21 mouse cellular contexts compared by ENCODE assay signal in genomic region chr4:145250002-145250401, GRCm38 (mm10). TPM values are rescaled to one million over a fixed set of nuclear protein-coding genes. Genes with fewer than 3 reads are reported as not detected.
DNase-seq lines count a peak whose midpoint lies in the region; ATAC-seq and TF ChIP-seq lines count a peak whose summit lies in the region.
"Had no signal": no experiment of that assay in that cellular context is flagged by ENCODE, and none has a peak within 500 bp of the region (broad histone marks: within the 10 kb centered on the region; RNA-seq: fewer than 3 reads in every experiment).

No protein-coding gene starts in this region.

- DNase-seq in heart, adult 11 months = peak; percentile 86
- DNase-seq in heart, postnatal 4 days = no peak
- peak; percentile 58 for DNase-seq in MEL (ENCODE audit: low read depth, low spot score)
- DNase-seq in thymus, postnatal 36 days = peak; percentile 37 to 43
- DNase-seq in cerebellum, adult 2 months = no peak
- DNase-seq in frontal cortex, adult 2 months (ENCODE audit: extremely low spot score in 1 of 2, low spot score in 1 of 2) = no peak
- no peak for DNase-seq in kidney, adult 18-20 months
- DNase-seq: adrenal gland, postnatal 10 days; cerebellum, adult 9-11 months; heart, postnatal 14 days; kidney, adult 2 months; kidney, postnatal 25 days; lung, adult 18-20 months; lung, postnatal 14 days had no signal

- H3K27ac ChIP-seq in MEL (ENCODE audit: control insufficient read depth, low read depth, low read length) = no peak overlapping the region
- H3K27ac ChIP-seq in intestine, embryonic 15.5 days = no peak overlapping the region
- H3K27ac ChIP-seq in cerebellum, adult 2 months (ENCODE audit: insufficient read depth, low read length) = no peak overlapping the region
- H3K27ac ChIP-seq: embryonic facial prominence, embryonic 13.5 days; forebrain, embryonic 15.5 days; hindbrain, embryonic 13.5 days had no signal

- no peak for TF ChIP-seq CTCF in MEL (IDR thresholded peaks at IDR 0.05 in 2 of 3, conservative IDR thresholded peaks at IDR 0.05 in 1 of 3; ENCODE audit: control insufficient read depth in 1 of 3, insufficient read depth in 1 of 3, low read depth in 2 of 3, low read length in 3 of 3, poor library complexity in 1 of 3, severe bottlenecking in 1 of 3)
- TF ChIP-seq CTCF in cerebellum, adult 2 months (IDR thresholded peaks at IDR 0.05; ENCODE audit: borderline replicate concordance, insufficient read depth, low read depth, low read length) = no peak

- H3K27me3 ChIP-seq in MEL (ENCODE audit: control insufficient read depth in 1 of 2, insufficient read depth in 2 of 2, low read length in 2 of 2) = peaks cover 0 to 5% of the 10 kb centered on the region in 2 experiments; a peak in 1 of 4 replicates
- no peaks in the 10 kb centered on the region for H3K27me3 ChIP-seq in intestine, embryonic 15.5 days (replicated peaks)
- H3K27me3 ChIP-seq in cerebellum, adult 2 months (ENCODE audit: control insufficient read depth, insufficient read depth, low read length) = no peaks in the 10 kb centered on the region; the same call in 1 of the 2 replicates

- peaks cover 0 to 5% of the 10 kb centered on the region in 2 experiments; a peak in 2 of 4 replicates for H3K36me3 ChIP-seq in MEL (ENCODE audit: control insufficient read depth in 1 of 2, insufficient read depth in 2 of 2, low read length in 2 of 2)
- no peaks in the 10 kb centered on the region for H3K36me3 ChIP-seq in intestine, embryonic 15.5 days
- H3K36me3 ChIP-seq: embryonic facial prominence, embryonic 13.5 days; forebrain, embryonic 15.5 days; heart, embryonic 12.5 days; hindbrain, embryonic 13.5 days had no signal

- H3K79me2 ChIP-seq in MEL (ENCODE audit: control insufficient read depth, insufficient read depth, low read length, poor library complexity) = no peaks in the 10 kb centered on the region

- no peak for TF ChIP-seq POLR2A in MEL (IDR thresholded peaks at IDR 0.05; ENCODE audit: control insufficient read depth in 1 of 2, insufficient read depth in 1 of 2, low read depth in 1 of 2, low read length in 2 of 2, poor library complexity in 1 of 2)
- TF ChIP-seq POLR2A in cerebellum, adult 2 months (IDR thresholded peaks at IDR 0.05; ENCODE audit: borderline replicate concordance, insufficient read depth, low read length) = no peak

- H3K9ac ChIP-seq in MEL (ENCODE audit: control insufficient read depth, low read depth, low read length, poor library complexity, severe bottlenecking) = no peak overlapping the region
- H3K9ac ChIP-seq in intestine, embryonic 15.5 days = no peak overlapping the region
- H3K9ac ChIP-seq: embryonic facial prominence, embryonic 13.5 days; forebrain, embryonic 15.5 days; heart, embryonic 12.5 days; hindbrain, embryonic 13.5 days had no signal

- ATAC-seq in intestine, embryonic 15.5 days = peak; percentile 41
- ATAC-seq: forebrain, embryonic 15.5 days; midbrain, embryonic 16.5 days had no signal

- H3K4me2 ChIP-seq in intestine, embryonic 15.5 days (replicated peaks) = no peak overlapping the region
- H3K4me2 ChIP-seq: embryonic facial prominence, embryonic 13.5 days; forebrain, embryonic 15.5 days; heart, embryonic 12.5 days; hindbrain, embryonic 13.5 days; liver, embryonic 11.5 days had no signal

- TF ChIP-seq EP300 in MEL (IDR thresholded peaks at IDR 0.05; ENCODE audit: low read depth in 1 of 2, low read length in 2 of 2) = peak; percentile 34 to 54; a peak in 3 of 4 replicates

- no peak for TF ChIP-seq RAD21 in MEL (IDR thresholded peaks at IDR 0.05; ENCODE audit: low read depth, low read length)

- peaks cover 2 to 18% of the 10 kb centered on the region in 2 experiments; a peak in 3 of 4 replicates for H3K4me1 ChIP-seq in MEL (ENCODE audit: control insufficient read depth in 1 of 2, insufficient read depth in 2 of 2, low read length in 2 of 2)
- H3K4me1 ChIP-seq in intestine, embryonic 15.5 days (replicated peaks) = no peaks in the 10 kb centered on the region
- no peaks in the 10 kb centered on the region for H3K4me1 ChIP-seq in cerebellum, adult 2 months (ENCODE audit: control insufficient read depth, insufficient read depth, low read length)

- H3K9me3 ChIP-seq in MEL (replicated peaks; ENCODE audit: insufficient read depth, low read length) = no peaks in the 10 kb centered on the region
- no peaks in the 10 kb centered on the region for H3K9me3 ChIP-seq in intestine, embryonic 15.5 days
- H3K9me3 ChIP-seq: embryonic facial prominence, embryonic 13.5 days; forebrain, embryonic 15.5 days; heart, embryonic 12.5 days; hindbrain, embryonic 13.5 days had no signal

- no peak overlapping the region for H3K4me3 ChIP-seq in MEL (ENCODE audit: control insufficient read depth in 1 of 2, insufficient read depth in 1 of 2, low read depth in 2 of 2, low read length in 2 of 2)
- H3K4me3 ChIP-seq in intestine, embryonic 15.5 days (replicated peaks) = no peak overlapping the region
- H3K4me3 ChIP-seq in cerebellum, adult 2 months (replicated peaks; ENCODE audit: insufficient read depth, low read depth, low read length) = no peak overlapping the region
- H3K4me3 ChIP-seq: embryonic facial prominence, embryonic 13.5 days; forebrain, embryonic 15.5 days; heart, embryonic 12.5 days; hindbrain, embryonic 13.5 days had no signal

- WGBS in intestine, embryonic 15.5 days = 76% methylated on average over 4 of the region's 4 CpGs
- WGBS in cerebellum, adult 2 months = 84% methylated on average over 4 of the region's 4 CpGs

TF ChIP-seq in MEL, 35 proteins besides CTCF, POLR2A, EP300 and RAD21:
- TF ChIP-seq HCFC1 (IDR thresholded peaks at IDR 0.05; ENCODE audit: low read depth, low read length) = no peak
- TF ChIP-seq ETS1 (IDR thresholded peaks at IDR 0.05; ENCODE audit: low read depth, low read length) = peak; percentile 32; the same call in 1 of the 2 replicates
- TF ChIP-seq MYC (IDR thresholded peaks at IDR 0.05; ENCODE audit: low read depth, low read length) = no peak
- 0 out of 2 replicates have a peak, but pooled peaks have one; percentile 41 for TF ChIP-seq RCOR1 (IDR thresholded peaks at IDR 0.05; ENCODE audit: low read depth, low read length)
- no peak for TF ChIP-seq BHLHE40 (IDR thresholded peaks at IDR 0.05; ENCODE audit: borderline replicate concordance, low read depth, low read length)
- no peak for TF ChIP-seq POLR2AphosphoS2 (IDR thresholded peaks at IDR 0.05; ENCODE audit: low read length)
- TF ChIP-seq CHD2 (IDR thresholded peaks at IDR 0.05; ENCODE audit: low read length) = no peak
- no peak for TF ChIP-seq TBP (IDR thresholded peaks at IDR 0.05; ENCODE audit: low read depth, low read length)
- TF ChIP-seq GATA1 (IDR thresholded peaks at IDR 0.05; ENCODE audit: low read depth, low read length) = peak; percentile 46; the same call in 1 of the 2 replicates
- 0 out of 2 replicates have a peak, but pooled peaks have one; percentile 7 for TF ChIP-seq SMC3 (IDR thresholded peaks at IDR 0.05; ENCODE audit: low read depth, low read length)
- no peak for TF ChIP-seq GABPA (IDR thresholded peaks at IDR 0.05; ENCODE audit: low read depth, low read length)
- TF ChIP-seq MAFK (IDR thresholded peaks at IDR 0.05; ENCODE audit: borderline replicate concordance, low read depth, low read length) = no peak
- TF ChIP-seq MXI1 (IDR thresholded peaks at IDR 0.05; ENCODE audit: low read depth, low read length) = no peak
- 0 out of 2 replicates have a peak, but pooled peaks have one; percentile 11 for TF ChIP-seq TAL1 (IDR thresholded peaks at IDR 0.05; ENCODE audit: low read length)

RNA-seq across cellular contexts. Expression of gene Tnfrsf1b, which starts 3.3 kb away (rescaled TPM):
- 1 to 10 TPM; 4.5 to 5.0 TPM for total RNA-seq in heart, postnatal 4 days (2021)
- 0.33 and 0.58 TPM in 2 replicates for total RNA-seq in MEL (2012; rRNA removed)
- 1 to 10 TPM in 1 of 2 experiments, not detected in 1; 1.2 TPM for polyA plus RNA-seq in MEL (2012; ENCODE audit: insufficient read depth in 1 of 2, insufficient read length in 2 of 2, low read depth in 1 of 2, low replicate concordance in 2 of 2, missing spikeins in 1 of 2)
- polyA plus RNA-seq in intestine, embryonic 15.5 days (2015; fragmentation: Nextera tagmentation; extraction: Ambion mirVana) = 5.3 and 5.9 TPM in 2 replicates
- polyA plus RNA-seq in cerebellum, adult 2 months (2012; rRNA removed) = 1.6 and 1.7 TPM in 2 replicates
- polyA plus RNA-seq in frontal cortex, adult 2 months (2012; rRNA removed) = 3.0 TPM in 2 replicates

RNA-seq across cellular contexts. Expression of gene Vps13d, which starts 55.2 kb away (rescaled TPM):
- total RNA-seq in heart, postnatal 4 days (2021) = 10 to 100 TPM; 67.7 to 68.9 TPM
- 8.9 and 10.0 TPM in 2 replicates for total RNA-seq in MEL (2012; rRNA removed)
- 10 to 100 TPM; 13.2 to 14.5 TPM for polyA plus RNA-seq in MEL (2012; ENCODE audit: insufficient read depth in 1 of 2, insufficient read length in 2 of 2, low read depth in 1 of 2, low replicate concordance in 2 of 2, missing spikeins in 1 of 2)
- 10.1 and 10.2 TPM in 2 replicates for polyA plus RNA-seq in intestine, embryonic 15.5 days (2015; fragmentation: Nextera tagmentation; extraction: Ambion mirVana)
- polyA plus RNA-seq in cerebellum, adult 2 months (2012; rRNA removed) = 45.9 and 51.9 TPM in 2 replicates
- polyA plus RNA-seq in frontal cortex, adult 2 months (2012; rRNA removed) = 54.9 and 58.7 TPM in 2 replicates

Comparison
In these comparisons a context has a peak if more than half of its experiments do, and no peak if none do; other contexts are left out.
1. DNase-seq: peak in heart, adult 11 months (single experiment), MEL (single experiment) and thymus, postnatal 36 days (2 of 2); none in heart, postnatal 4 days (single experiment), cerebellum, adult 2 months (0 of 2), frontal cortex, adult 2 months (0 of 2) and kidney, adult 18-20 months (single experiment).